Mouse (Mus musculus) A20 (cell line): ENCODE measurements at regions not wholly inside any gene's neighbourhood (a gene's known extent, or its start where the extent isn't known, plus 50 kb on each side); places are given as distances from the start of the nearest gene placed in this dataset.

Source experiments
- DNase-seq: peaks from one replicate; pipeline ENCODE4 v3.0.0-alpha.2; 2011; ENCODE audit warnings: low read depth, low spot score

DNA sequence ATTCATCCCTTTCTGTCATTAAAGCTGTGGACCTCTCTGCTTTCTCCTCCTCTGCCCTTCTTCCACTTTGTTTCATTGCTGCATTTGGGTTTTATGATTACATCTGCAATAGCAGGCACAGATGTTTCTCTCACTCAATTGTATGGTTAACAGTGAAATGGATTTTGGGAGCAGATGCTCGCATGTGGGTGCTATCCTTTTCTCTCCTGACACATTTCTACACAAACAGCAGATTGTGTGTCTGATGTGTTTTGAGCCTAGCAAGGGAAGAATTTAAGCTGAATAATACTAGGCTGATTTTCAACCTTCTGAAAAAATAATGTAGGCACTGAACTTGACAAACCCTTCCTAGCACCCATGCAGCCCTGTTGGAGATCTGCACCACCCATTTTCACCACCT is 56.9 kb upstream of the Ldoc1 start:
- no peak for DNase-seq

DNA sequence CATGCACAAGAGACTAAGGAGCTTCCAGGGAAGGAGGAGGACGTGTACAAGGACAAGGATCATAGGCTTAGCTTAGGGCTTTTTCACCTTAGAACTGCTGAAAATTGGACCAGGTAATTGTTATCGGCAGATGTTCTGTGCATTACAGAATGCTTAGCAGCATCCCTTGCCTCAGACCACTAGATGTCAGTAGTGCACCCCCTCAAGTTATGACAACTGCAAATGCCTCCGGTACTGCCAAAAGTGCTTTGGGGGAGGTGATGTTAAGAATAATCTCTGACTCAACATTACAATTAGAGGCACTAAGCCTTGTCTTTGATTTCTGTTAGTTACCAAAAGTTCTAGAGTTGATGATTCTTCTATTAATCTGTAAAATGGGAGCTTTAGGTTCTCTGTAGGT is 56.2 kb upstream of the Ldoc1 start:
- DNase-seq: peak; percentile 64
